Comparison of ENCODE assay signal across 22 mouse cellular contexts in genomic region chr1:90900406-90900805, GRCm38 (mm10). TPM values are rescaled to one million over a fixed set of nuclear protein-coding genes. Genes with fewer than 3 reads are reported as not detected.
DNase-seq lines count a peak whose midpoint lies in the region; ATAC-seq lines count a peak whose summit lies in the region.
"Had no signal": no experiment of that assay in that cellular context is flagged by ENCODE, and none has a peak within 500 bp of the region (broad histone marks: within the 10 kb centered on the region; RNA-seq: fewer than 3 reads in every experiment).

No protein-coding gene starts in this region.

- H3K9me3 ChIP-seq in kidney, embryonic 15.5 days (replicated peaks) = no peaks in the 10 kb centered on the region
- no peaks in the 10 kb centered on the region for H3K9me3 ChIP-seq in midbrain, embryonic 11.5 days (ENCODE audit: control insufficient read depth, low read length)
- no peaks in the 10 kb centered on the region for H3K9me3 ChIP-seq in midbrain, embryonic 16.5 days (replicated peaks; ENCODE audit: control insufficient read depth, low read length, poor library complexity, severe bottlenecking)
- H3K9me3 ChIP-seq: embryonic facial prominence, embryonic 13.5 days; forebrain, embryonic 12.5 days; limb, embryonic 12.5 days had no signal

- no peak overlapping the region for H3K27ac ChIP-seq in kidney, embryonic 15.5 days
- no peak overlapping the region for H3K27ac ChIP-seq in midbrain, embryonic 11.5 days (ENCODE audit: low read depth, low read length)
- H3K27ac ChIP-seq in midbrain, embryonic 16.5 days (ENCODE audit: low read length) = no peak overlapping the region
- H3K27ac ChIP-seq: embryonic facial prominence, embryonic 13.5 days; forebrain, embryonic 12.5 days; limb, embryonic 12.5 days had no signal

- H3K36me3 ChIP-seq in kidney, embryonic 15.5 days = no peaks in the 10 kb centered on the region
- H3K36me3 ChIP-seq in midbrain, embryonic 11.5 days (ENCODE audit: control insufficient read depth, insufficient read depth, low read length) = no peaks in the 10 kb centered on the region
- no peaks in the 10 kb centered on the region for H3K36me3 ChIP-seq in midbrain, embryonic 16.5 days (ENCODE audit: control insufficient read depth, insufficient read depth, low read length)
- H3K36me3 ChIP-seq: embryonic facial prominence, embryonic 13.5 days; forebrain, embryonic 12.5 days; limb, embryonic 12.5 days had no signal

- no peak overlapping the region for H3K4me3 ChIP-seq in kidney, embryonic 15.5 days (replicated peaks)
- H3K4me3 ChIP-seq in midbrain, embryonic 11.5 days (ENCODE audit: low read depth, low read length) = no peak overlapping the region
- no peak overlapping the region for H3K4me3 ChIP-seq in midbrain, embryonic 16.5 days (ENCODE audit: low read depth, low read length)
- H3K4me3 ChIP-seq: embryonic facial prominence, embryonic 13.5 days; forebrain, embryonic 12.5 days; limb, embryonic 12.5 days; megakaryocyte, embryonic 14.5 days had no signal

- no peak overlapping the region for H3K4me2 ChIP-seq in kidney, embryonic 15.5 days
- H3K4me2 ChIP-seq in midbrain, embryonic 11.5 days = no peak overlapping the region
- no peak overlapping the region for H3K4me2 ChIP-seq in midbrain, embryonic 16.5 days (ENCODE audit: low read length)
- H3K4me2 ChIP-seq: embryonic facial prominence, embryonic 13.5 days; forebrain, embryonic 12.5 days; limb, embryonic 12.5 days had no signal

- no peak overlapping the region for H3K9ac ChIP-seq in kidney, embryonic 15.5 days
- no peak overlapping the region for H3K9ac ChIP-seq in midbrain, embryonic 11.5 days (ENCODE audit: low read length)
- no peak overlapping the region for H3K9ac ChIP-seq in midbrain, embryonic 16.5 days (ENCODE audit: low read depth, low read length)
- H3K9ac ChIP-seq: embryonic facial prominence, embryonic 13.5 days; forebrain, embryonic 12.5 days; limb, embryonic 12.5 days; liver, postnatal 0 days had no signal

- H3K27me3 ChIP-seq in kidney, embryonic 15.5 days = no peaks in the 10 kb centered on the region
- no peaks in the 10 kb centered on the region for H3K27me3 ChIP-seq in midbrain, embryonic 11.5 days (ENCODE audit: control insufficient read depth, insufficient read depth, low read length)
- H3K27me3 ChIP-seq in midbrain, embryonic 16.5 days (ENCODE audit: control insufficient read depth, insufficient read depth, low read depth, low read length) = no peaks in the 10 kb centered on the region
- H3K27me3 ChIP-seq: embryonic facial prominence, embryonic 13.5 days; forebrain, embryonic 12.5 days; limb, embryonic 12.5 days had no signal

- peak; percentile 37 for DNase-seq in gastrocnemius, adult 18-20 months (ENCODE audit: low spot score)
- DNase-seq in gastrocnemius, postnatal 4 days (ENCODE audit: low spot score in 2 of 2) = no peak
- peak; percentile 23 for DNase-seq in kidney, adult 11 months
- DNase-seq in midbrain, embryonic 11.5 days (ENCODE audit: low spot score, missing footprints) = peak; percentile 77
- peak; percentile 68 for DNase-seq in lung, postnatal 36 days
- no peak for DNase-seq in left cerebral cortex, postnatal 14 days (ENCODE audit: low spot score in 2 of 2)
- DNase-seq: cerebellum, adult 18-20 months; liver, postnatal 0 days had no signal

- H3K4me1 ChIP-seq in kidney, embryonic 15.5 days = peaks cover 25% of the 10 kb centered on the region
- H3K4me1 ChIP-seq in midbrain, embryonic 11.5 days (ENCODE audit: control insufficient read depth, insufficient read depth, low read length) = no peaks in the 10 kb centered on the region
- no peaks in the 10 kb centered on the region for H3K4me1 ChIP-seq in midbrain, embryonic 16.5 days (ENCODE audit: control insufficient read depth, insufficient read depth, low read length)
- H3K4me1 ChIP-seq: megakaryocyte, embryonic 14.5 days had no signal

- no peak for ATAC-seq in kidney, embryonic 15.5 days (replicated peaks; ENCODE audit: low FRiP score)
- no peak for ATAC-seq in midbrain, embryonic 11.5 days (ENCODE audit: low FRiP score)
- ATAC-seq in midbrain, embryonic 16.5 days = no peak
- ATAC-seq: liver, postnatal 0 days had no signal

- WGBS in kidney, embryonic 15.5 days = 39% methylated on average over 6 of the region's 6 CpGs
- WGBS in midbrain, embryonic 11.5 days = 86% methylated on average over 6 of the region's 6 CpGs
- 96% methylated on average over 6 of the region's 6 CpGs for WGBS in midbrain, embryonic 16.5 days

- intact Hi-C loops in left cerebral cortex, postnatal 14 days (cut with DNase I) = no loop called here

RNA-seq across cellular contexts. Expression of gene Mlph, which starts 14.5 kb away (rescaled TPM):
- under 1 TPM; 0.21 to 0.32 TPM for total RNA-seq in gastrocnemius, adult 18-20 months (2021)
- total RNA-seq in gastrocnemius, postnatal 4 days (2021) = under 1 TPM; 0.59 to 0.75 TPM
- 0.38 and 0.48 TPM in 2 replicates for polyA plus RNA-seq in kidney, embryonic 15.5 days (2015; fragmentation: Nextera tagmentation; extraction: Ambion mirVana)
- 0.10 and 0.33 TPM in 2 replicates for polyA plus RNA-seq in midbrain, embryonic 11.5 days (2014; fragmentation: Nextera tagmentation; extraction: Ambion mirVana)
- polyA plus RNA-seq in midbrain, embryonic 16.5 days (2015; fragmentation: Nextera tagmentation; extraction: Ambion mirVana) = 0.09 and 0.29 TPM in 2 replicates
- under 1 TPM; 0.51 to 0.64 TPM for total RNA-seq in left cerebral cortex, postnatal 14 days (2021)
- total RNA-seq: monocyte, adult 5-6 weeks had no signal
- polyA plus RNA-seq: neural tube, embryonic 14.5 days had no signal

RNA-seq across cellular contexts. Expression of gene Prlh, which starts 52.5 kb away (rescaled TPM):
- total RNA-seq in gastrocnemius, adult 18-20 months (2021) = not detected
- total RNA-seq in gastrocnemius, postnatal 4 days (2021) = not detected
- not detected in 2 replicates for polyA plus RNA-seq in kidney, embryonic 15.5 days (2015; fragmentation: Nextera tagmentation; extraction: Ambion mirVana)
- not detected in 2 replicates for polyA plus RNA-seq in midbrain, embryonic 11.5 days (2014; fragmentation: Nextera tagmentation; extraction: Ambion mirVana)
- not detected in 2 replicates for polyA plus RNA-seq in midbrain, embryonic 16.5 days (2015; fragmentation: Nextera tagmentation; extraction: Ambion mirVana)
- total RNA-seq in left cerebral cortex, postnatal 14 days (2021) = not detected
- total RNA-seq: gastrocnemius, adult 8-10 months; heart, postnatal 10 days; layer of hippocampus, postnatal 25 days; monocyte, adult 5-6 weeks had no signal
- polyA plus RNA-seq: brain, embryonic 14.5 days; C2C12; cortical plate, adult 2 months; embryonic facial prominence, embryonic 13.5 days; forebrain, embryonic 12.5 days; limb, embryonic 12.5 days; liver, postnatal 0 days; neural tube, embryonic 14.5 days had no signal

RNA-seq across cellular contexts. Expression of gene Col6a3, which starts 56.6 kb away (rescaled TPM):
- 10 to 100 TPM; 24.8 to 30.5 TPM for total RNA-seq in gastrocnemius, adult 18-20 months (2021)
- 100 to 1,000 TPM; 499 to 546 TPM for total RNA-seq in gastrocnemius, postnatal 4 days (2021)
- 27.1 and 39.0 TPM in 2 replicates for polyA plus RNA-seq in kidney, embryonic 15.5 days (2015; fragmentation: Nextera tagmentation; extraction: Ambion mirVana)
- polyA plus RNA-seq in midbrain, embryonic 11.5 days (2014; fragmentation: Nextera tagmentation; extraction: Ambion mirVana) = 6.5 and 6.7 TPM in 2 replicates
- polyA plus RNA-seq in midbrain, embryonic 16.5 days (2015; fragmentation: Nextera tagmentation; extraction: Ambion mirVana) = 5.9 and 7.8 TPM in 2 replicates
- total RNA-seq in left cerebral cortex, postnatal 14 days (2021) = 1 to 10 TPM; 6.5 to 7.1 TPM
- total RNA-seq: monocyte, adult 5-6 weeks had no signal

Comparison
In these comparisons a context has a peak if more than half of its experiments do, and no peak if none do; other contexts are left out.
1. DNase-seq: peak in gastrocnemius, adult 18-20 months (single experiment), kidney, adult 11 months (single experiment), midbrain, embryonic 11.5 days (single experiment) and lung, postnatal 36 days (single experiment); none in gastrocnemius, postnatal 4 days (0 of 2) and left cerebral cortex, postnatal 14 days (0 of 2).
2. RNA of gene Col6a3, which starts 56.6 kb away (total RNA-seq): 499 to 546 TPM in gastrocnemius, postnatal 4 days; 24.8 to 30.5 TPM in gastrocnemius, adult 18-20 months and 6.5 to 7.1 TPM in left cerebral cortex, postnatal 14 days; every median in the first group is over 10 times any median in the second.